Mouse (Mus musculus): Measurements from ENCODE around the gene Zfp511. TPM values are rescaled to one million over a fixed set of nuclear protein-coding genes. Genes with fewer than 3 reads are reported as not detected.

Zfp511 gene
- total RNA-seq, 2 experiments from 2014 or later = 10.9 to 11.2 TPM

DNA sequence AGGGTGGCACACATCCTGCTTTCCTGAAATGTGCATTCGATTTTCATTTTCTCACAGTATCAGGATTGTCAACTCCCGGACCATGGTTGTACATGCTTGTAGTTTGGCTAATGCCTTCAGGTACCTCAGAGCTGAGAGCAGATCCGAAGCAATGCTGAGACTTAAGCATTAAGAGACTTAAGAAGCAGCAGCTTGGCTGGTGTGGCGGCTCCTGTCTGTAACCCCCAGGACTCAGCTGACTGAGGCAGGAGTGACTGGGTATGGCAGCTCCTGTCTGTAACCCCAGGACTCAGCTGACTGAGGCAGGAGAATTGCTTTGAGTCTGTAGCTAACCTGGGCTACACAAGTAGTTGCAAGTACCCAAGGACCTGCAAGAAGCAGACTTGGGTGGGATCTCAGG is 9.4 kb downstream of the Zfp511 start:
- DNase-seq (ENCODE audit: low spot score) = no peak
- intact Hi-C loops (cut with DNase I) = no loop called here

DNA sequence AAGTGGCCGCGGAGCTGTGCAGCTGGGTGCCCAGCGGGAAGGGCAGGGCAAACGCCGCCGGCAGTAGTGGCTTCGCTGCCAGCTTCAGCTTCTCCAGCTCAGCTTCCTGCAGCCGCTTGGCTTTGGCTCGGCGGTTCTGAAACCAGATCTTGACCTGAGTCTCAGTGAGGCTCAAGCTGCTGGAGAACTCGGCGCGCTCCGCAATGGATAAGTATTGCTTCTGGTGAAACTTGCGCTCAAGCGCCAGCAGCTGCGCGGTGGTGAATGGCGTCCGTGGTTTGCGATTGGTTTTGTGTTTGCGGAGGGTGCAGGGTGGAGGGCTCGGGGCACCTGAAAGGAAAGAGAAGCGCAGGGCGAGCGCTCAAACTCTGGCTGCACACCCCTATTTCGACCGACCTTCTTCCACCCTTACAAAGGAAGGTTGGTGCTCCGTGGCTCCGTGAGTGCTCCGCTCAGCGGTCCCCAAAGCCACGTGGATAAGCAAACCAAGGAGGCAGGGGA is 11.7 kb downstream of the Zfp511 start:
- no peak for DNase-seq (ENCODE audit: low spot score)
- intact Hi-C loops (cut with DNase I) = no loop called here

DNA sequence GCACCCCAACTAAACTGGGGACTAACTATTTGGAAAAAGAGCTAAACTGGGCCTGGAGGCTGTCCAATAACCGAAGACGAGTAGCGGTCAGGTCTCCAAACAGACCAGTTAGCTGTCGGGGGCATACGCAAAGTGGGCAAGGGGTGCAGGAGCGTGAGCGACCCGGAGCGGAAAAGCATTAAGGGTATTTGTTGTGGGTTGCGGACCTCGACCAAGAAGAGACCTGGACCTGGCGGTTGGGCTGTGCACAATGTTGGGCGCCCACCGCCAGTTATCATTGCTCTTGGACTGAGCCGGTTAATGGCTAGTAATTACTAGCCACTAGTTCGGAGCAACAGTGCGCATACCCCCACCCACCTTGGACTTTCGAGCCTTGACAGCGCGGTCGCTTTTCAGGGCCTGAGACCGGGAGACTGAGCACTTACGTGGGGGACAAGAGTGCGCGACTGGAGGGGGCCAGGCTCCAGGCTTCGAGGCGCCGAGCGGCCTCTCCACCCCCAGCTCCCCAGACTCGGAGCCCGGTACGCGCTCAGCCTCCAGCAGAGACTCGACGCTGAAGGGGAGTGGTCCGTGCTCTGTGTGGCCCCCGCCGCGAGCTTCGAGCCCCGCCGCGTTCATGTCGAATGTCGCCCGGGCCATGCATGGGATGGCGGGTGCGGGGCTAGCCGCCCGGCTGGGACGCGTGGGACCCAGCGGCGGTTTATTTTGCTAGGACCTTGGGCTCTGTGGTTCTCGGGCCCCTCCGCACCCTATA is 12.3 kb downstream of the Zfp511 start, which contains the start of gene Msx3:
Gene Msx3, minus strand, starts transcription at position 729 of the 754 bp plus-strand sequence.
- intact Hi-C loops (cut with DNase I) = no loop called here
- no peak for DNase-seq (ENCODE audit: low spot score)

DNA sequence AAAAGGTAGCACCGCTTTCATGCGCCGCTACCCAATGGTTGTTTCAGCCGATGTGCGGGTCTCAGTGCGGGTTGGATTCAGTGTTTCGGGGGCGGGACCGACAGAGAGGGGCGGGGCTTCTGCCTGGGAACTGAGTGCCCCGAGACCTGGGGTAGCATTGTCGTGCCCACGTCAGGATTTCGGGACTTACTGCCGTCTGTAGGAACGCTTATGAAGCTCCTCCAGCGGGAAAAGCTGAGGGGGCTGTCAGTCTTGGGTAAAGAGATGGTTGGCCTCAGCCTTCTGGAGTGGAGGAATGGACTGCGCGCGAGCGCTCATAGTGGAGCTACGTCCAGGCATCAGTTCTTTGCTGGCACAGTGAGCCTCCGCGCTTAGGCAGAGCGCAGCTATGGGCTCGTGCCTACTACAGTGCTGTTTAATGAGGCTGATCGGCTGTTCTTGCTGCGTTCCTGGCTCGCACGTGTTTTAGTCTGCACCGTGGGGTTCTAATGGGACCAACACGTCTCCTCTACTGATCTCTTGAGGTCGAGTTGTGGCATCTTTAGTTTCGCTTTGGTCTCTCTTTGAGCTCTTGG is 13.0 kb downstream of the Zfp511 start:
- intact Hi-C loops (cut with DNase I) = no loop called here
- DNase-seq (ENCODE audit: low spot score) = no peak

DNA sequence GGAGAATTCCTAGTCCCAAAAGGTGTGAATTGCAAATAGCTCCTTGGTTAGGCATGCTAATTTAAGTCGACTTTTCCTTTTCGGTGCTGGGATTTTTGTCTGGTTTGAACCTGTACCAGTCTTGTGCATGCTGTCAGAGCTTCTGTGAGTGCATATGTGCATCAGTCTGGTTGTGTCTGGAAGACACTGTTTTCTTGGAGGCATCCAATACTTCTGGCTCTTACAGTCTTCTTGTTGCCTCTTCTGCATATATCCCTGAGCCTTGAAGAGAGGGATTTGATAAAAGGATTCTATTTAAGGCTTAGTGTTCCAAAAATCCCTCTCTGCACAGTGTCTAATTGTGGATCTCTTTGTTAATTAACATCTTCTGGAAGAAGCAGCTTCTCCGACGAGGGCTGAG is 17.9 kb downstream of the Zfp511 start:
- DNase-seq (ENCODE audit: low spot score) = no peak
- intact Hi-C loops (cut with DNase I) = no loop called here

DNA sequence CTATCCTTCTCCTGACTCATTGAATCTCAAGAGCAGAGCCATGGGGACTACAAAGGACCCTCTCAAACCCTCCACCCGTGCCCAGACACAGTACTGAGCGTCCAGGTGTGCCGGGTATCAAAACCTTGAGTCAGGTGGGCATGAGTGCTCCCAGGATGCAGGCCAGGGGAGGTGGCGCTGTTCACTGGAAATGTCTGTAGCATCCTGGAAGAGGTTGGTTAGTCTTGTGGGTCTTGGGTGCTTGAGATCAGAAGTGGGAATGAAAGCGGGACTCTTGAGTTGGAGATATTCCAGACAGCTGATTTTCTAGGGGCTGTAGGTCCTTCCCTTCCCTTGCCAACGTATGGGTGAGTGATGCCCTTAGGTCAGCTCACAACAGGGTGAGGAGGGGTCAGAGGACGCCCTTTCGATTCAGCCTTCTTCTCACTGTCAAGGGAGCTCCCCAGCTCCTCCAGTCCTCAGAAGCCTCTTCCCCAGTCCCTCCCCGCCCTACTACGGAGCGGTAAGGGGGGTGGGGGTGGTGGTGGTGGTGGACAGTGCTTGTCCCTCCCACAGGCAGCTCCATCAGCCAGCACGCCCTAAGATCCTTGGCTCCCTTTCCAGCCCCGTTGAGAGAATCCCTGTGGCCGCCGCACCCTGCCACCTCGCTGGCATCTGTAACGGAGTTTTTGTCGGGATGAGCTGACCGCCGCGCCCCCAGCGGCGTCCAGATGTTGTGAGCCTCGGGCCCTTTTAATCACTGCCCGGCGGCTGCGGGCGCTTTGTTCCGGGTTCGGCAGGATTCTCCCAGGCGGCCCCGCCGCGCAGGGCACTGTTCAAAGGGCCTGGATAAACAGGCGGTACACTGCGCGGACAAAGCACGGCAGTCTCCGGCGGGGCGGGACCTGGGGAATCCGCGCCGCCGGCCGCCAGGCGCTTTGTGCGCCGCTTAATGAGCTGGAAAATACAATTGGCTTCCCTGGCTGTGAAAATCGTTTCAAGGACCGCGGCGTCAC is 21.5 kb downstream of the Zfp511 start:
- DNase-seq (ENCODE audit: low spot score) = no peak
- intact Hi-C loops (cut with DNase I) = no loop called here

DNA sequence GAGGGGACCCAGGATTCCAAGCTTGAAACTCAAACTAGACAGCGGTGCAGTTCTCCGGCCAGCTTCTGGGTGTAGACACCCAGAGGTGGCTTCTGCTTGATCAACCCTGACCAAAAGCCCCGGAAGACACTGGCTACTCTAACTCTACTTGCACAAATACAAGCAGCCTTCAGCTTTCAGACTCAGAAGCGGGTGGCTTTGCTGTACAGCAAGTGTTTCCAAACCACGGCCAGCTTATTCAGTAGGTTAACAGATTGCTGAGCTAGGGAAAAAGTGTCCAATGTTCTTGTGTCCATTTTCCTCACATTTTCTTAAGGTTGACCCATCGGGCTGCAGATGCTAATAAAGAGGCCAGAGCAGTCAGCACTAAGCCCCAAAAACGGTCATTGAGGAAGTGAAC is 22.3 kb downstream of the Zfp511 start:
- DNase-seq (ENCODE audit: low spot score) = no peak
- intact Hi-C loops (cut with DNase I) = no loop called here

DNA sequence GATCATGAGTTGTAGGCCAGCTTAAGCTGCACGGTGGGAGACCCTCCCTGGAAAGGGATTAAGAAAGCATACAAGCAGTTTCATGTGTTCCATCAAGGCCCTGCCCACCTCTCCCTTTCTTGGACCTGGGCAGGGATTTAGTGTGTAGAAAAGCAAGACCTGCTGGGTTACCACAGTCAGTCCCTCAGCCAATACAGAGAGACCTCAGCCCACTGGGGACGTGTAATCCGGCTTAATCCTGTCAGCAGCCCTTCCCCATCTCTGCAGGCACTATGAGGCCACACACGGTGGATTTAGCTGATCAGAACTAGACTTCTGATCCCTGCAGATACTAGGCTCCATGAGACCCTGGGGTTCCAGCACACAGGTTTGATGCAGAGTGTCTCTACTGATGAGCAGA is 23.4 kb downstream of the Zfp511 start:
- DNase-seq (ENCODE audit: low spot score) = no peak
- intact Hi-C loops (cut with DNase I) = no loop called here

DNA sequence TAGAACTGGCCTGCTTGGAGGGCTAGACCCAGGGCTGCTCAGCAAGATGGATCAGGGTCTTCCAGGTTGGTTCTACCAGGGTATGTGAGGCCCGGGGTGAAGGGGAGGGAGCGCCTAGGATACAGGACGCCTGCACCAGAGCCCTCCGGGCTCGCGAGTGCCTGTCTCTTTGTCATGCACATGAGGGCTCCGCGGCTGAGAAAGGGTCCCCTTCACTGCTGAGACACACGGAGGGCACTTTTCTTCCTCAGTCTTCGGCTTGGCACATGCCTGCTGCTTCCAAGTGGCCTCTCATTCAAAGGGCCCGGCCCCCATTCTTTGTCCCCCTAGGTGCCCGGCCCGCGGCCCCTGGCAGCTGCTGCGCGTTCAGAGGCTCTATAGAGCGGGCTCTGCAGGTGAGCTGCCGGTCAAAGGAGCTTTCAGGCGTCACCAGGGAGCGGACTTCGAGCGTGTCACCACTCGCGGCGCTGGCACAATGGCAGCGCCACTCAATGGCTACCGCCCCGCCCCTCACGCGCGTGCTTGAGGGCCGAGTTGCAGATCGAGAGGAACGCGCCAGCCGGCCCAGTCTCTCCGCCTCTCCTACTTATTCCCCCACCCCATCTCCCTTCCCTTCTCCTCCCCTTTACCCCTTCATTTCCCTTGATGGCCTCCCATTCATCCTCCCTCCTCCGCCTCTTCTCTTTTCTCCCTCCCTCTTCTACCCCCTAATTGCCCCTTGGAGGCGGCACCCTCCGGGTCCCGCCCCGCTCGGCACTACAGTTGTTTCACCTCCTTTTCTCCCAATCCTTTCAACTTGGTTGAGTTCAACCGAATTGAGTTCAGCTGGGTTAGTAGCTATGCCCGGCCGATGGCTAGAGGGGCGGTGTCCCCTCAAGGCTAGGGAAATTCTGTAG is 25.0 kb downstream of the Zfp511 start:
- DNase-seq (ENCODE audit: low spot score) = no peak
- intact Hi-C loops (cut with DNase I) = no loop called here

DNA sequence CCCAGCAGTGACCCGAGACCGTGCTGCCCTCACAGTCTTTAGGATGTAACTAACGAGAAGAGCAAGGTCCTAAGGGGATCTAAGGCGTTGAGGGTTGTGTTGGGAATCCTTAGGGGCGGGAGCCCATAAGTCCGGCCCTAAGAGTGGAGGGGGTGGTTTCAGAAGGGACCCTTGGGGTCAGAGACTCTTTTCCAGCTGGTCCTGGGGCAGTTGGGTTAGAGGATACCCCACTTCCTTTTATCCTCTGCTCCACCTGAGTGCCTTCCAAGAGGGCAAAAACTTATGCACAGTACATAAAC is 25.6 kb downstream of the Zfp511 start:
- intact Hi-C loops (cut with DNase I) = loop anchor here (2.0 kb wide), 2 partner anchors 93 to 157 kb away; no protein-coding TSS in a partner anchor

DNA sequence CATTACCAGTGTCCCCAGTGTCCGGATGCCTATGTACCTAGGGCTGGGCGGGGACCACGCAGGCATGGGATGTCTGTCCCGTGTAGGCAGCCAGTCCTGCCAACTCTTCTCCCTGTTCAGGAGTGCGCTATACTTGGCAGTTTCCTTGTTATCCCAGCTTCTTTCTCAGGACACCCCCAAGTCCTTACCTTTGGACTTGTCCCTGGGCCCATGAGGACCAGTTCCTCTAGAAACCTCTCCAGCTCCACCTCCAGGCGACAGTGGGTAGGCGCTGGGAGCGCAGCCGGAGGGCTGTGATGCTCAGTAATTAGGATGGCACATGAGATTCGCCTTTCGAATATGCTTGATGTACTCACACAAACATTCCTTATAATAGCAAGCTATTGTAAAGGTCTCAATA is 26.1 kb downstream of the Zfp511 start:
- intact Hi-C loops (cut with DNase I) = loop anchor here (2.0 kb wide), 2 partner anchors 94 to 158 kb away; no protein-coding TSS in a partner anchor
- DNase-seq (ENCODE audit: low spot score) = no peak

More for the DNA sequence above, 25.6 kb downstream of the Zfp511 start:
- DNase-seq (ENCODE audit: low spot score) = no peak

DNA sequence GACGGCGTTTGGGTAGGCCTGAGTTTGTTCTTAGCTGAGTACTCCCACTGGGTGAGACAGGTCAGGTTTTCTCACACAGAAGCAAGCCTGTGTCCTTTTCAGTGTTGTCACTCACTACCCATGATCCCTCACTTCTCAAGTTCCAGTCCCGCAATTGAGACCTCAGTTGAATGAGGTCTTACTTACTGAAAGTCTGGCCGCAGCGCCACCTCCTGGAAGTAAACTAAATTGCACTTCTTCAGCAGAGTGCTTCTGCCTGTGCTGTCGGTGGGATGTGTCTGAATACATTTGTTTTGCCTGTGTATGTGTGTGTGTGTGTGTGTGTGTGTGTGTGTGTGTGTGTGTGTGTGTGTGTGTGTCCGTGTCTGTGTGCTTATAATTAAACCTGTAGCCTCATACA is 26.9 kb downstream of the Zfp511 start:
- DNase-seq (ENCODE audit: low spot score) = no peak
- intact Hi-C loops (cut with DNase I) = loop anchor here (2.0 kb wide), 2 partner anchors 94 to 158 kb away; no protein-coding TSS in a partner anchor

DNA sequence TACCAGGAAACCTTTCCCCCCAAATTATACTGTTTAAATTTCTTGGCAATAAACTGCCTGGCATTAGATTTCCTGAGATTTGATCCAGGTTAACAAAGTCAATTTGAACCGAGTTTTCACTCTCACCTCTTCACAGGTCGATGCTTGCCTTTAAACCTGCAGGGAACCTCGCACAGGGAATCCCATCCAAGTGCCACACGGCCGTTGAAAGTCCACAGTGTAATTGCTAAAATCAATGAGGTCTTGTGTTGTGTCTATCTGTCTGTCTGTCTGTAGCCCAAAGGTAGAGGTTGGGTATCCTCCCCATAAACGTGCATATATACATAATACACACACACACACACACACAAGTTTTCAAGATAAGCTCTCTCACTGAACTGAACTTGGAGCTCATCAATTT is 31.2 kb downstream of the Zfp511 start:
- intact Hi-C loops (cut with DNase I) = no loop called here
- no peak for DNase-seq (ENCODE audit: low spot score)

DNA sequence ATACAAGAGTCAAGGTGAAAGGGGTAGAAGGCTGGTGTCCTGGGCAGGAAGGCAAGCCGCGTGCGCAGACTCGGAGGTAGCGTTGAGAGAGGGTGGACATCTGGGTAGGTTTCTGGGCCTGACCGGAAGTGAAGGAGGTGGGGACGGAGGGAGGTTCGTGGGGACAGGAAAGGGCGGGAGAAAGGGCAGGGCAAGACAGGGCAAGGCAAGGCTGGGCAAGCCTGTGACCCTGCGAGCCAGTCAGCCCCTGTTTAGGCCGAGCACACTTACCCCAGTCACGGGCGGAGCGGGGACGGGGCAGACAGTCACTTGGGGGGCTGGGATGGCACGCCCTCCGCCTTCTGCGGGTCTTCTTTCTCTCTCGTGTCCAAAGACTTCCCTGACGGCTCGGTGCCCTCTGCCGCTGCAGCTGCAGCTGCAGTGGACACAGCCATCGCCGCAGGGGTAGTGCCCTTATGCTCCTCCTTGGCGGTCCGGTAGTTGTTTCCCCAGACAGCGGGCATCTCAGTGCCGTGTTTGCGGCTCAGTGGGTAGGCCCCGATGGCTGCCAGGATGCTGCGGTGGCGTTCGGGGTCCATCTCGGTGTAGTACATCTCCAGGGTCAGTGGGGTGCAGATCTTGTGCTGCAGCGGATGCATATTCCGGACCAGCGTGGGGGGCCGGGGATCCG is 34.0 kb downstream of the Zfp511 start:
- intact Hi-C loops (cut with DNase I) = loop anchor here (10.0 kb wide), 1 partner anchor 765 kb away; the partner anchor contains the start of gene Urah
- DNase-seq (ENCODE audit: low spot score) = no peak

DNA sequence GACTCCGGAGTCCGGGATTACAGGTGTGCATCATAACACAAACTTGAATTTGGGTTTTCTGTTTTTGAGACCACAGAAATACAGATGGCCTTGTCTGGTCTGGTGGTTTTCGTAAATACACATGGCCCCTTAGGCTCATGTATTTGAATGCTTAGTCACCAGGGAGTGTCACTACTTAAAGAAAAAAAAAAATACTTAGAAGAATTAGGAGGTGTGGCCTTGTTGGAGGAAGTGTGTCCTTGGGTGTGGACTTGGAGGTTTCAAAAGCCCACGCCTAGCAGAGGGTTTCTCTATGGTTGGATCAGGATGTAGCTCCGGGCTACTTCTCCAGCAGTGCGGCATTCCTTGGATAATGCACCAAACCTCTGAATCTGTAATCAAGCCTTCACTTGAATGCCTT is 41.5 kb downstream of the Zfp511 start:
- intact Hi-C loops (cut with DNase I) = loop anchor here (1.0 to 10.0 kb wide), 2 partner anchors 64 to 757 kb away; partner anchors contain the start of gene Urah
- no peak for DNase-seq (ENCODE audit: low spot score)

DNA sequence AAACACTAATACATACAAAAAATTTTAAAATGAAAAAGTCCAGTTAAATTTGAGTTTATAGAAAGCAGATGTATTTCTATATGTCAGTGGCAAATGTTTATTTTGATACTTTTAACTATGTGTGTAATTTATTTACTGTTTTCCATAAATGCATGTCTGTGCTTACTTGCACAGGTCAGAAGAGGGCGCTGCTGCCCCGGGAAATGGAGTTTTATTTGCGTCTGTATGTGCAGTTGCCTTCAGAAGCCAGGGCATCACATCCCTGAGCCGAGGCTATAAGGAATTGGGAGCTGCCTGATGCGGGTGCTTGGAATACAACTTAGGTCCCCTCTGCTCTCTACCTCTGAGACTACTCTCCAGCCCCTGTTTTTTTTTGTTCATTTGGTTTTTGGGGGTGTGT is 42.5 kb downstream of the Zfp511 start:
- DNase-seq (ENCODE audit: low spot score) = no peak
- intact Hi-C loops (cut with DNase I) = loop anchor here (1.0 to 10.0 kb wide), 2 partner anchors 63 to 756 kb away; partner anchors contain the start of gene Urah

DNA sequence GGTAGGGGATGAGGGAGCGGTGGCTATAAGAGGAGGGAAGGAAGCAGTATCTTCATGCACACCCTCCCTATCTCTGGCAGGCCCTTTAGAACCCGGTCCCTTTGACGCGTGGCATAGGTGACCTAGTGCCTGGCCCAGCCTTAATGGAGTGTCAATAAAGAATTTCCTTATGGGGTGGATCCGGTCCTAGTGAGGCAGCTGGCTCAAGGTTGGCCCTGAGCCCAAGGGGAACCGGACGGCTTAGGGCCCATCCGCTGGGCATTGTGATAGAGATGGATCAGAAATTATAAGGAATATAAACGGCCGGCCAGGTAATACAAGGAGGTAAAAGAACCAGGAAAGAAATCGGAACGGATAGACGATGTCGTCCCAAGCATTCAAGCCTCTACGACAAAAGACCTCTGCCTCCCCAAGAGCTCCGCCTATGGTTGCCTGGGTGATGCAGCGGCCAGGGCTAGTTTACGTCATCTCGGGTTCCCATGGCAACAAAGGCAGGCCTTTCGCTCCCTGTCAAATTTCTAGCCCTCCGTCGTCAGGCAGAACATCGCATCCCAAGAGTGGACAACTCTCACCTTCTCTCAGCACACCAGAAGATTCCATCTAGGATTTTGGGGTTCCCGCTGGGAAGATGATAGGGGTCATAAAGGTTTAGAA is 44.4 kb downstream of the Zfp511 start:
- intact Hi-C loops (cut with DNase I) = no loop called here
- DNase-seq (ENCODE audit: low spot score) = peak; percentile 29
